Mouse (Mus musculus) right cerebral cortex, adult 18-20 months (tissue): ENCODE data around the gene Ano1.
A peak's percentile ranks its signal among the peaks of the same experiment; 100 is the strongest.

ENCODE experiments used
- DNase-seq: peaks from one replicate; pipeline ENCODE4 v3.0.0; 2022; ENCODE audit warnings: mixed read lengths

Ano1 gene

GRCm38 (mm10) chr7:144696764-144697704, 54.7 kb downstream of the Ano1 start:
- no peak for DNase-seq

- no peak for DNase-seq
Observed at GRCm38 (mm10) chr7:144689855-144690254, 61.9 kb downstream of the Ano1 start.

- no peak for DNase-seq
Observed at GRCm38 (mm10) chr7:144689136-144689535, 62.6 kb downstream of the Ano1 start.

- DNase-seq, result no peak
Observed at GRCm38 (mm10) chr7:144687663-144688381, 64.0 kb downstream of the Ano1 start.

GRCm38 (mm10) chr7:144684947-144685346, 66.8 kb downstream of the Ano1 start:
- no peak for DNase-seq

GRCm38 (mm10) chr7:144684467-144684866, 67.3 kb downstream of the Ano1 start:
- DNase-seq, result no peak

- no peak for DNase-seq
Observed at GRCm38 (mm10) chr7:144680096-144680495, 71.7 kb downstream of the Ano1 start.

GRCm38 (mm10) chr7:144678241-144679030, 73.3 kb downstream of the Ano1 start:
- no peak for DNase-seq

- DNase-seq, result no peak
Observed at GRCm38 (mm10) chr7:144677341-144678086, 74.3 kb downstream of the Ano1 start.

- no peak for DNase-seq
Observed at GRCm38 (mm10) chr7:144675632-144676031, 76.1 kb downstream of the Ano1 start.

- no peak for DNase-seq
Observed at GRCm38 (mm10) chr7:144669895-144670294, 81.9 kb downstream of the Ano1 start.

GRCm38 (mm10) chr7:144668603-144669278, 83.0 kb downstream of the Ano1 start:
- DNase-seq, result no peak

GRCm38 (mm10) chr7:144667091-144667490, 84.7 kb downstream of the Ano1 start:
- DNase-seq, result no peak

GRCm38 (mm10) chr7:144665585-144665984, 86.2 kb downstream of the Ano1 start:
- DNase-seq, result no peak

- DNase-seq, result no peak
Observed at GRCm38 (mm10) chr7:144663566-144663965, 88.2 kb downstream of the Ano1 start.

GRCm38 (mm10) chr7:144656261-144656967, 95.4 kb downstream of the Ano1 start:
- DNase-seq, result no peak

GRCm38 (mm10) chr7:144653681-144654425, 97.9 kb downstream of the Ano1 start:
- peak; percentile 52 for DNase-seq

- DNase-seq, result no peak
Observed at GRCm38 (mm10) chr7:144647547-144647946, 104.2 kb downstream of the Ano1 start.

GRCm38 (mm10) chr7:144640817-144641216, 111.0 kb downstream of the Ano1 start:
- no peak for DNase-seq

- DNase-seq, result no peak
Observed at GRCm38 (mm10) chr7:144636000-144636399, 115.8 kb downstream of the Ano1 start.
